Mouse (Mus musculus) spleen, postnatal 10 days (tissue): Measurements from ENCODE around the gene Olfr1145.

Source experiments
- DNase-seq, 2 experiments: peaks; one replicate each; pipeline ENCODE4 v3.0.0; 2021 to 2022; ENCODE audit warnings: low spot score in 2 of 2

Olfr1145 gene

DNA sequence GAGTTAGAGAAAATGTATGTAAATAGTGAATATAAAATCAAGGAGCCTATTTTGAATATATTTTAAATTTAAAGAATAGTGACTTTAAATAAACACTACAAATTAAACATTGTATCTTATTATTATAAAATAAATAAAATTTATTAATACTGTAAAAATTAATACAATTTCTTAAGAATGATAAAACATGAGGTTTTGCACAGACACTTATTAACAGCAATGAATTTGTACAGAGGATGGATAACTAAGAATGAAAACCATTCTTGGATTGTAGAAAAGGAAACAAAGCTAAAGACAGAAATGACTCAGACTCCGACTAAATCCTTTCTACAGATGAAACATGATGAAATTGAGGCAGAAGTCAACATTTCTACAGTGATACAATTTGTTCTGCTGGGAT is at the start of gene Olfr1145:
Gene Olfr1145, plus strand, starts transcription at position 301 of the 400 bp plus-strand sequence.
- no peak for DNase-seq

DNA sequence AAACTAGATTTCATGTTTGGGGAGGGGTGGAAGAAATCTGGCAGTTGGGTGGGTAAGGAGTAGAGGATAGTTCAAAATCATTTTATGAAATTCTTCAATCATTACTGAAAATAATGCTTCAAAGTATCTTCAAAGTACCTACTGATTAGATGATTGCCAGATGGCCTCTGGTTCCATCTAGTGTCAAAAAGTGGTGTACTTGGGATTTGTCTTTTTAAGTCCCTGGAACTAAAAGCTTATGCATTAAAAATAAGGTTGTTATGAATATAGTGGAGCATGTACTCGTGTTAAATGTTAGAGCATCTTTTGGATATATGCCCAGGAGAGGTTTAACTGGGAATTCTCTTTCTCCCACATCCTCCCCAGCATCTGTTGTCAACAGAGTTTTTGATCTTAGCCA is 33.5 kb upstream of the Olfr1145 start:
- no peak for DNase-seq

DNA sequence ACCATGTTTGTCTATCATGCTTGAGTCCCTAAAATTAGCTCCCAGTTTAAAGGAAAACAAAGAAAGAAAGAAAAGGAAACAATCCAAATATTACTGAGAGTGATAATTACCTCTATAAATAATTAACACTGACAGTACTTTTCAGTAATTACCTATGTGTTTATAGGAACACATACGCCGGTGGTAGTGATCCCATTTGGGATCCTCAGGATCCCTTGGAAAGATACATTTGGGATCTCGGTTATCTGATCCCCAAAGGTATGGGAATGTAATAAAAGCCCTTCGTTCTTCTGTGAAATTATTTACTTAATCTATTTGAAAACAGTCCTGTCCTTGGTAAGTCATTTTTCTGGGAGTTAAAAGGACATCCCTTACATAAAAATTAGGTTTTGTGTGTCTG is 30.4 kb upstream of the Olfr1145 start, which contains the start of gene Olfr152:
Gene Olfr152, plus strand, starts transcription at position 301 of the 400 bp plus-strand sequence.
- DNase-seq: no peak

DNA sequence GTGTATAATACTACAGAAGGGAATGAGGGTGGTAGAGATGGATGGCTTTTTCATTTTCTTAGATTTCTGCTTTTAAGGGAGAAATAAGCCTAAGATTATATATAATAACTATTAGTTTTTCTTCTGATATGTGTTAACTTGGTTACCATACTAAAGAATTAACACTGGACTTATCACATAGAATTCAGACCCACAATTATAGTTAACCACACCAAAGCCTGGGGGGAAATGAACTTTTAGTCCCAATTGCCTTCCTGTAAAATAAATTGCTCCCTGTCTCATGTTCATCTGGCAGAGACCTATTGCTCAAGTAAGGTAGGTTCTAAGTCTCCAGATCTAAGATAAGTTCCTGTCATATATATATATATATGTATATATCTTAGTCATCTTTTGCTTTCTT is 9.3 kb upstream of the Olfr1145 start, which contains the start of gene Olfr1143:
Gene Olfr1143, plus strand, starts transcription at position 301 of the 400 bp plus-strand sequence.
- no peak for DNase-seq

DNA sequence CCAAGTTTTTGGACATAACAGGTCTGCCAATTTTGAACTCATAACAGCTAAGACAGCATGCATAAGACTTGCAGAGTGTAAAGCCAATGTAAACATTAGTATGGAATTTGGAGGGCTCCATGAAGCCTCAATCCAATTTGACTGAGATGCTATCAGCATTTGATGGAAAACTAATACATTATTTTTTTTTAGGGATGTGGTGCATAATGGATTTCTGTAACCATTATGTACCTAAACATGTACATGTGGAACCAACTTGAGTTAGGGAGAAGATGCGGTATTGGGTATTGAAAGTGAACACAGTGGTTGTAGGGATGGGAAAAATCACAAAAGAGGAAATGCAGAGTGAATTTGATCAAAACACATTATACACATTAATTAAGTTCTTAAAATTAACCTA is 20.6 kb downstream of the Olfr1145 start, which contains the start of gene Olfr1148:
Gene Olfr1148, plus strand, starts transcription at position 301 of the 400 bp plus-strand sequence.
- no peak for DNase-seq

DNA sequence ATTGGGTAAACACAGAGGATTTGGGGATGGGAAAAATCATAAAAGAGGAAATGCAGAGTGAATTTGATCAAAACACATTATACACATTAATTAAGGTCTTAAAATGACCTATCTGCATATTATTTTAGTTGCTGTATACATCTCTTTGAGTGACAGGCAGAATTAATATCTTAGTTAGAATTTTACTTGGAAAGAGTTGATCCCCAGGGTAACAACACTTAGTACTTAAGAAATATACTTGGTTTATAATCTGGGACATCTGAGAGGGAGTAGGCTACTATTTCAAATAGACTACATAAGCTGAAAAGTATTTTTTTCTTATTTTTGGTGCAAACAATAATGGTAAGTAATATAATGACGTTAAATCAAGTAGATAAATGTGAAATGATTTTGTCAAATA is 34.1 kb downstream of the Olfr1145 start, which contains the start of gene Olfr1150-ps1:
Gene Olfr1150-ps1, plus strand, starts transcription at position 301 of the 400 bp plus-strand sequence.
- no peak for DNase-seq

DNA sequence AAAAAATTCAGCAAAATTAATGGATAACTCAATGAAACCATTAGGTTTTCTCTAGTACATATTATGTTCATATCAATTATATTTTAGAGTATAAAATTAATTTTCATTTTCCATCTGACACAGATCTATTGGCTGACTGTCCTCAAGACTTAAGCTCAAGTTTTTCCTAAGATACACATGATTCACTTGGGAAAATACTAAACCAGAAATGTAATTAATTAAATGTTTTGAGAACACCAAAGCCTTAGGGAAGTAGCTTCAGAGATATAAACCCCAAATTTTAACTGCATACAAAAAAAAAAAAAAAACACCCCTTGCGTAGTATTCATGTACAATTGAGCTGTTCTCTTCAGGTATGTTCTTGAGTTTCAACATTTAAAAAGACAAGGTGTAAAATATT is 45.9 kb downstream of the Olfr1145 start, which contains the start of gene Olfr1151:
Gene Olfr1151, plus strand, starts transcription at position 301 of the 400 bp plus-strand sequence.
- no peak for DNase-seq
